Mouse (Mus musculus) heart, adult 2 months (tissue): ENCODE measurements around the gene Dixdc1.

Experiments used
- CTCF ChIP-seq: fragments of 200-600 bp; IDR thresholded peaks from 2 replicates; pipeline ENCODE4 v1.8.1; 2022; ENCODE audit warnings: antibody characterized with exemption, mild to moderate bottlenecking, moderate library complexity
- POLR2A ChIP-seq: fragments of 200-500 bp; IDR thresholded peaks from 2 replicates; pipeline ENCODE4 v1.6.1; 2011; ENCODE audit warnings: mild to moderate bottlenecking, low read depth, low read length, control low read depth; ENCODE audit not compliant: insufficient read depth

DNA sequence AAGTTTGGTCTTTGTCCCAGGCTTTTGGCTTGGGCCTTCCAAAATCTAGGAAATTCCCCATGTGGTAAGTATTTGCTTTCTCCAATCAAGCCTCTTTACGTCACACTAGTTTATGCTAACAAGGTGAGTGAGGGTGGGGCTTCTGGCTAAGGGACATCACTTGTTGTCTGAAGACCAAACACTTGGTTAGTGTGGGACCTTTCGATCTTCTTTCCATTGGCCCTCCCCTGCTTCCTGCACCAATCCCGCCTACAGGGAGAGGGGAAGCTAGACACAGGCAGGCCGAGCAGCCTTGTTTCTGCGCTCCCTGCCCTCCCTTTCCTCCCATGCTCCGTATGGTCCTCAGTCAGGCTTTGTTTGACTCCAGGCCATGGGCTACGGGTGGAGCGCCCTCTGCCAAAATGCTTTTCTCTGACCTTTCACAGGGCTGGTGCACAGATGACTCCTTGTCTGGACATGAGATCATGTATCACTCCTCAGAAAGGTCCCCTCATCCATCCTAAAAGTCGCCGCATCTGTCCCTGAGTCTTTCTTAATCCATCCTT lies 92.4 kb downstream of the Dixdc1 start:
- TF ChIP-seq CTCF (no peak), POLR2A (no peak)
